Mouse (Mus musculus): ENCODE results near the gene Klf5. TPM values are rescaled to one million over a fixed set of nuclear protein-coding genes. Genes with fewer than 3 reads are reported as not detected.

Klf5 gene
- polyA plus RNA-seq, 1 experiment from 2014 or later, result 3.2 TPM

- no peak overlapping the region for H3K4me3 ChIP-seq (ENCODE audit: low read length)
- H3K9ac ChIP-seq (ENCODE audit: low read depth, low read length), result no peak overlapping the region
- no peaks in the 10 kb centered on the region for H3K36me3 ChIP-seq (ENCODE audit: control insufficient read depth, insufficient read depth, low read length)
- H3K9me3 ChIP-seq (ENCODE audit: control insufficient read depth, low read length), result no peaks in the 10 kb centered on the region
- H3K4me1 ChIP-seq (ENCODE audit: control insufficient read depth, insufficient read depth, low read depth, low read length), result no peaks in the 10 kb centered on the region
- H3K27ac ChIP-seq (ENCODE audit: low read depth, low read length), result no peak overlapping the region
- ATAC-seq, result no peak
- no peak overlapping the region for H3K4me2 ChIP-seq (ENCODE audit: low read length)
- WGBS, result 71% methylated on average over 5 of the region's 5 CpGs
- H3K27me3 ChIP-seq (replicated peaks; ENCODE audit: control insufficient read depth, insufficient read depth, low read length), result no peaks in the 10 kb centered on the region
Observed at GRCm38 (mm10) chr14:99280399-99280798, 18.1 kb upstream of the Klf5 start.

GRCm38 (mm10) chr14:99280825-99281433 lies 17.6 kb upstream of the Klf5 start:
- H3K9me3 ChIP-seq (ENCODE audit: control insufficient read depth, low read length), result no peaks in the 10 kb centered on the region
- no peak overlapping the region for H3K4me3 ChIP-seq (ENCODE audit: low read length)
- H3K27ac ChIP-seq (ENCODE audit: low read depth, low read length), result no peak overlapping the region
- H3K27me3 ChIP-seq (replicated peaks; ENCODE audit: control insufficient read depth, insufficient read depth, low read length), result no peaks in the 10 kb centered on the region
- no peak overlapping the region for H3K4me2 ChIP-seq (ENCODE audit: low read length)
- ATAC-seq, result no peak
- 89% methylated on average over 5 of the region's 5 CpGs for WGBS
- no peaks in the 10 kb centered on the region for H3K4me1 ChIP-seq (ENCODE audit: control insufficient read depth, insufficient read depth, low read depth, low read length)
- no peaks in the 10 kb centered on the region for H3K36me3 ChIP-seq (ENCODE audit: control insufficient read depth, insufficient read depth, low read length)
- H3K9ac ChIP-seq (ENCODE audit: low read depth, low read length), result no peak overlapping the region

- no peak for ATAC-seq
- 90% methylated on average over 4 of the region's 4 CpGs for WGBS
- Histone ChIP-seq H3K36me3 (ENCODE audit: control insufficient read depth, insufficient read depth, low read length) (no peaks in the 10 kb centered on the region), H3K9me3 (ENCODE audit: control insufficient read depth, low read length) (no peaks in the 10 kb centered on the region), H3K4me2 (ENCODE audit: low read length) (no peak overlapping the region), H3K4me3 (ENCODE audit: low read length) (no peak overlapping the region), H3K9ac (ENCODE audit: low read depth, low read length) (no peak overlapping the region), H3K4me1 (ENCODE audit: control insufficient read depth, insufficient read depth, low read depth, low read length) (no peaks in the 10 kb centered on the region), H3K27me3 (replicated peaks; ENCODE audit: control insufficient read depth, insufficient read depth, low read length) (no peaks in the 10 kb centered on the region), H3K27ac (ENCODE audit: low read depth, low read length) (no peak overlapping the region)
Observed at GRCm38 (mm10) chr14:99285486-99285885, 13.0 kb upstream of the Klf5 start.

GRCm38 (mm10) chr14:99292176-99292575 lies 6.3 kb upstream of the Klf5 start:
- Histone ChIP-seq H3K9ac (ENCODE audit: low read depth, low read length) (no peak overlapping the region), H3K36me3 (ENCODE audit: control insufficient read depth, insufficient read depth, low read length) (no peaks in the 10 kb centered on the region), H3K9me3 (ENCODE audit: control insufficient read depth, low read length) (no peaks in the 10 kb centered on the region), H3K4me3 (ENCODE audit: low read length) (no peak overlapping the region), H3K4me2 (ENCODE audit: low read length) (no peak overlapping the region), H3K27ac (ENCODE audit: low read depth, low read length) (no peak overlapping the region), H3K27me3 (replicated peaks; ENCODE audit: control insufficient read depth, insufficient read depth, low read length) (peaks cover under 1% of the 10 kb centered on the region; the same call in 1 of the 2 replicates), H3K4me1 (ENCODE audit: control insufficient read depth, insufficient read depth, low read depth, low read length) (no peaks in the 10 kb centered on the region)
- no peak for ATAC-seq
- 96% methylated on average over 5 of the region's 5 CpGs for WGBS

GRCm38 (mm10) chr14:99294424-99294823 lies 4.1 kb upstream of the Klf5 start:
- Histone ChIP-seq H3K9ac (ENCODE audit: low read depth, low read length) (no peak overlapping the region), H3K36me3 (ENCODE audit: control insufficient read depth, insufficient read depth, low read length) (no peaks in the 10 kb centered on the region), H3K4me2 (ENCODE audit: low read length) (no peak overlapping the region), H3K9me3 (ENCODE audit: control insufficient read depth, low read length) (no peaks in the 10 kb centered on the region), H3K27ac (ENCODE audit: low read depth, low read length) (no peak overlapping the region), H3K4me3 (ENCODE audit: low read length) (no peak overlapping the region), H3K27me3 (replicated peaks; ENCODE audit: control insufficient read depth, insufficient read depth, low read length) (peaks cover 4% of the 10 kb centered on the region; the same call in 1 of the 2 replicates), H3K4me1 (ENCODE audit: control insufficient read depth, insufficient read depth, low read depth, low read length) (peaks cover 8% of the 10 kb centered on the region)
- 92% methylated on average over 8 of the region's 8 CpGs for WGBS
- no peak for ATAC-seq

GRCm38 (mm10) chr14:99295606-99296341 lies 2.7 kb upstream of the Klf5 start:
- Histone ChIP-seq H3K36me3 (ENCODE audit: control insufficient read depth, insufficient read depth, low read length) (no peaks in the 10 kb centered on the region), H3K9ac (ENCODE audit: low read depth, low read length) (no peak overlapping the region), H3K4me2 (ENCODE audit: low read length) (no peak overlapping the region), H3K9me3 (ENCODE audit: control insufficient read depth, low read length) (no peaks in the 10 kb centered on the region), H3K27me3 (replicated peaks; ENCODE audit: control insufficient read depth, insufficient read depth, low read length) (peaks cover 4% of the 10 kb centered on the region; the same call in 1 of the 2 replicates), H3K27ac (ENCODE audit: low read depth, low read length) (no peak overlapping the region), H3K4me3 (ENCODE audit: low read length) (no peak overlapping the region), H3K4me1 (ENCODE audit: control insufficient read depth, insufficient read depth, low read depth, low read length) (peaks cover 13% of the 10 kb centered on the region)
- no peak for ATAC-seq
- WGBS, result 59% methylated on average over 15 of the region's 15 CpGs

GRCm38 (mm10) chr14:99299022-99299481 lies 561 bp downstream of the Klf5 start:
- peak overlapping the region; percentile 72 for H3K9ac ChIP-seq (ENCODE audit: low read depth, low read length)
- H3K4me2 ChIP-seq (ENCODE audit: low read length), result peak overlapping the region; percentile 94
- peaks cover 13% of the 10 kb centered on the region for H3K4me1 ChIP-seq (ENCODE audit: control insufficient read depth, insufficient read depth, low read depth, low read length)
- WGBS, result under 1% methylated on average over 33 of the region's 60 CpGs
- 0 out of 2 replicates have a peak overlapping the region, but pooled peaks have one; percentile 31 for H3K27ac ChIP-seq (ENCODE audit: low read depth, low read length)
- peak overlapping the region; percentile 74 for H3K4me3 ChIP-seq (ENCODE audit: low read length)
- peak; percentile 87 for ATAC-seq
- no peaks in the 10 kb centered on the region for H3K36me3 ChIP-seq (ENCODE audit: control insufficient read depth, insufficient read depth, low read length)
- no peaks in the 10 kb centered on the region for H3K9me3 ChIP-seq (ENCODE audit: control insufficient read depth, low read length)
- H3K27me3 ChIP-seq (replicated peaks; ENCODE audit: control insufficient read depth, insufficient read depth, low read length), result peaks cover 4% of the 10 kb centered on the region; the same call in 1 of the 2 replicates

- peaks cover 13% of the 10 kb centered on the region for H3K4me1 ChIP-seq (ENCODE audit: control insufficient read depth, insufficient read depth, low read depth, low read length)
- peak overlapping the region; percentile 94 for H3K4me2 ChIP-seq (ENCODE audit: low read length)
- peak overlapping the region; percentile 72 for H3K9ac ChIP-seq (ENCODE audit: low read depth, low read length)
- H3K4me3 ChIP-seq (ENCODE audit: low read length), result peak overlapping the region; percentile 74
- 5% methylated on average over 21 of the region's 21 CpGs for WGBS
- H3K27ac ChIP-seq (ENCODE audit: low read depth, low read length), result no peak overlapping the region
- ATAC-seq, result no peak
- H3K27me3 ChIP-seq (replicated peaks; ENCODE audit: control insufficient read depth, insufficient read depth, low read length), result peaks cover 4% of the 10 kb centered on the region; the same call in 1 of the 2 replicates
- H3K9me3 ChIP-seq (ENCODE audit: control insufficient read depth, low read length), result no peaks in the 10 kb centered on the region
- H3K36me3 ChIP-seq (ENCODE audit: control insufficient read depth, insufficient read depth, low read length), result no peaks in the 10 kb centered on the region
Observed at GRCm38 (mm10) chr14:99299701-99300191, 1.3 kb downstream of the Klf5 start.

- Histone ChIP-seq H3K4me3 (ENCODE audit: low read length) (no peak overlapping the region), H3K9me3 (ENCODE audit: control insufficient read depth, low read length) (no peaks in the 10 kb centered on the region), H3K4me2 (ENCODE audit: low read length) (no peak overlapping the region), H3K27ac (ENCODE audit: low read depth, low read length) (no peak overlapping the region), H3K9ac (ENCODE audit: low read depth, low read length) (no peak overlapping the region), H3K36me3 (ENCODE audit: control insufficient read depth, insufficient read depth, low read length) (no peaks in the 10 kb centered on the region), H3K27me3 (replicated peaks; ENCODE audit: control insufficient read depth, insufficient read depth, low read length) (peaks cover 4% of the 10 kb centered on the region; the same call in 1 of the 2 replicates), H3K4me1 (ENCODE audit: control insufficient read depth, insufficient read depth, low read depth, low read length) (peaks cover 13% of the 10 kb centered on the region)
- WGBS, result 67% methylated on average over 11 of the region's 11 CpGs
- no peak for ATAC-seq
Observed at GRCm38 (mm10) chr14:99301472-99301871, 3.0 kb downstream of the Klf5 start.
